Mouse (Mus musculus) urinary bladder, adult 18-20 months (tissue): ENCODE data around the gene Cplx1.
A peak's percentile ranks its signal among the peaks of the same experiment; 100 is the strongest.

Experiments
- DNase-seq, 2 experiments: peaks; one replicate each; pipeline ENCODE4 v3.0.0; 2022; ENCODE audit warnings: low spot score in 2 of 2, mixed read lengths in 2 of 2

Cplx1 gene

DNA sequence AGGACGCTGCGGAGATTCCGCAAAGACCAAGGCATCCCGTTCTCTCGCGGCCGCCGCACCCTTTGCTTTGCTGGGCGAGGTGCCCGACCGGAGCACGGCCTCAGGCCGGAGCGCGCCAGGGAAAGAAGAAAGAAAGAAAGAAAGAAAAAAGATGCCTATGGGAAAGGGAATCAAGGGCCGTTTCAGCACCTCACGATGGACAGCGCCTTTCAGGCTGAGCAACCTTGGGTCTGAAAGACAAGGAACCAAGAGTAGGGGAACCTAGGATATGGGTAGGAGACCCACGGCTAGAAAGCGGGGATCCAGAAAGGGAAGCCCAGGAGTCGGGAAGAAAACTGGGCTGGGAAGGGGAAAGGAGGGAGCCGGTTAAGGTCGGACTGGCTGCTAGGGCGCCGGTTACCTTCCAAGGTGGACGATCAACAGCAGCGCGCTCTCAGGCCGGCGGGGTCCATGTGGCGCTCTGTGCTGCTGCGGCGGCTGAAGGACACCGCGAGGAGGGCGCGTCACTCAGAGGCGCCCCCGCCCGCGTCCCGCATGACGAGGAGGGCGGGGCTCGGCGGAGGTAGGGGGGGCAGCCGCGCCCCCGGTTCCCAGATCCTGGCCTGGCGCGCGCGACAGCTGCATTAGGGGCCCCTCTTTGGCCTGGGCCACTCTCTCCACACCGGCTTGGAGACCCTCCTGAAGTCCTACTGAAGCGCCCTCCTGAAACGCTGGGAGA, at the start of gene Cplx1:
TSS of gene Cplx1 (minus strand) at position 536 of the 718 bp plus-strand sequence.
- DNase-seq = peak in 1 of 2 experiments; percentile 56

DNA sequence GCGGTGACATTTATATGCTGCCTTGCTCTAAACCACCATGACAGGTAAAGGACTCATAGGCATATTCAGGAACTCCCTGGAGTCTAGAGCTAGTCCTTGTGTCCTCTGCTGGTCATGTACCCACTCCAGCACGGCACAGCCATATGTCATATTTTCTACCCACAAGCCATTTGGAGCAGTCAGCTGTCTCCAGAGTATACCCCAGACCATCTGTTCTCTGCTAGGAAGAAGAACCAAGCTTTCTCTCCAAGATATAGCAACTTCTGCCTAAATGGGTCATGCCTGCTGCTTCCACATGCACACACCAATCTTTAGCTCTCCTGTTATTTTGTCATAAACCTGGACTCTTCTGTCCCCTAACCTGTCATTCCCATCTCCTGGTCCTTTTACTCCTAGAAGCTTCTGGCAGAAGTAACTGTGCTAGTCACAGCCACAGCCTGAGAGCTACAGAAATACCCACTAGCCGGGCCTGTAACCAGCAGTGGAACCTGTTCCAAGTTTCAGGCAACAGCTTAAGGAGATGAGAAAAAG, 31.6 kb upstream of the Cplx1 start:
- no peak for DNase-seq

DNA sequence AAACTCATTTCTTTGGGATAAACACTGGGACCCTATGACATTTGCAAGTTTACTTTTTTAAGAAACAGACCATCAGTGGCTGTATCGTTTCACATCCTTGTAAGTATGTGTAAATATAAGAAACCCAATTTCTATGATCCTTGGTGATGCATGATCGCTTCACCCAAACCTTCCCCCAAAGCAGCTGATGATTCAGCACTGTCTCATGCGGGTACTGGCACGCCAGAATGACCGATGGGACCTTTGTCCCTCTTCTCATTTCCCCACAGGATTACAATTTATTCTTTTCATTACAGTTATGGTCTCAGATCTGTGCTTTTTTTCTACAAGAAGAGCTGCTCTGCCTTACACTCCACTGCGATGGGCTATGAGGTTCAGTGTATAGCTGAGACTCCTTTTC, 23.2 kb upstream of the Cplx1 start:
- no peak for DNase-seq

DNA sequence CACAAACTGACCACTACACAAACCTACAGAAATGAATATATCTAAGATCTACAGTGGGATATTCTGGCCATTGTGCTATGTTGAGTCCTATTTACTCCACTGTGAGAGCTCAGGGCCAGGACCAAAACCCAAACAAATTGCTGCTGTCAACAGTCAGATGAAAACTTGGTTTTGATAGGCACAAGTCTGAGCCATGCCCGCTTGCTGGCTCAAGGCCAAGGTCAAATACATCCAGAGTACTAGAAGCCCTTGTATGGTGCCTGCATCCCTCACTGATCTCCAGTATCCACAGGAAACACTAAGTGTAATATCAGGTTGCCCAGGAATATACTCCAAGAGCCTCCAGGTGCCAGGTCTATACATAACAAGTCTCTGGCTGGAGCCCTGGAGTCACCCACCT, 21.2 kb upstream of the Cplx1 start:
- no peak for DNase-seq

DNA sequence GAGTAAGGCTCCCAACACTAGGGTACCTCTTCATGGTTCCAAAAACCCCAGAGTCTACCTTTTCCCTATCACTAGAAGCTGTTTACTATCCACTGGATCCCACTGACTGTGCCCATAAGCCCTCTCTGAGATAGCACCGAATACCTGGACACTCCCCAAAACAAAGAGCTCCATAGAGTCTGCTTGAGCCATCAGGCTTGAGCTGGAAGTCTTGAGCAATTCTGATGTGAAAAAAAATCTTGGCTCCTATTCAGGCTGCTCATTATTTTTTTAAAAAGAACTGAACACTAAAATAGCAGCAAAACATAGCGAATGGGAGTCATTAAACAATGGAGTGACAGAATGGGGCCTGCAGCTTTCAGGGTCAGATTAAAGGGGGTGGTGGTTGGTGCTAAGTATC, 17.3 kb upstream of the Cplx1 start:
- DNase-seq = no peak

DNA sequence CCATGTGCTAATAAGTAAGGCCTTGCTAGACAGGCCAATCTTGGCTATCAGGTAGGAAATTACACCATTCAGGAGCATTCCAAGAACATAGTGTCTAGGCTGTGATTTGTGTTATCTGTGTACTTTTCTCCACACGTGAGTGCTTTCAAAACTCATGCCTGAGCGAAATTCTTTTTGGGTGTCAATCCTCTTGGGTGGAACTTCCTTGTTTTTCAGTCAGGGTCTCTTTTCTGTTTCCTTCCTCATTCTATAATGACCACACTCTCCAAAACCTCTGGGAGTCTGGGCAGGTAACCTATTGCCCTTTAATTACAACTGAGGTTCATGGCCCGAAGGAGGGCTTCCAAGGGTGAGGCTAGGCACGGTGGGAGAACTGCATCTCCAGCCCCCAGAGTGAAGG, 16.7 kb upstream of the Cplx1 start:
- DNase-seq = no peak

DNA sequence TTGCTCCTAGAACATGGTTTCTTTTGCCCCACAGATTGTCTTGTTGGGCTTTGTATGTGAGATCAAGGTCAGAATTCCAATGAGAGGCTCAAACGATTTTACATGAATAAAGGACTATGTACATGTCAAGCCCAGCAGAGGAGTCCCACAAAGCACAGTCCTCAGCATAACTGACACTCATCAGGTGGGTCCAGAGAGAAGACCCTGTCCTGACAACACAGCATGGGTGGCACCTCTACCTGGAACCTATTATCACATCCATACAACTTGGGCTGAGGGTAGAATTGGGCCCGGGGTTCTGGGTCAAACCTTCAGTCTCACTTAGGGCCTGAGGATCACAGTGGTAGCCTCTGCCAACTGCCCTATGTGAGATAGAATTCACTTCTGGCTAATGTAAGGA, 15.6 kb upstream of the Cplx1 start:
- DNase-seq = no peak

DNA sequence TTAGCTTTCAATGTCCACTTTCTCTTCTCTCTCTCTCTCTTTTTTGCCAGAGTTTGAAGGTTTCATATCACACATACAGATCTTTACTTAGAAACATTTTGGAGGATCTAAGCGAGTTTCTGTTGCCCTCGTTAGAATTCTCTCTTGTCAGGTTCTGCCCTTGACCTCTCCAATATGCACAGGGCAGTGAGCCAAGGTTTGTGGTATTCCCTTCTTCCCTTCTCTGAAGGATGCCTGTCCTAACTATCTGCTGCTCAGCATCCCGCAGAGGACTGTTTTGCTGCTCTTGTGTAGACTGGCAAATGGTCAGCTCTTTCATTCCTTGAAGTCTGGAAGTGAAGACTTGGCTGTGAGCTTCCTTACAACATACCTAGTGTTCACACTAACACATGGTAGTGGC, 14.5 kb upstream of the Cplx1 start:
- no peak for DNase-seq

DNA sequence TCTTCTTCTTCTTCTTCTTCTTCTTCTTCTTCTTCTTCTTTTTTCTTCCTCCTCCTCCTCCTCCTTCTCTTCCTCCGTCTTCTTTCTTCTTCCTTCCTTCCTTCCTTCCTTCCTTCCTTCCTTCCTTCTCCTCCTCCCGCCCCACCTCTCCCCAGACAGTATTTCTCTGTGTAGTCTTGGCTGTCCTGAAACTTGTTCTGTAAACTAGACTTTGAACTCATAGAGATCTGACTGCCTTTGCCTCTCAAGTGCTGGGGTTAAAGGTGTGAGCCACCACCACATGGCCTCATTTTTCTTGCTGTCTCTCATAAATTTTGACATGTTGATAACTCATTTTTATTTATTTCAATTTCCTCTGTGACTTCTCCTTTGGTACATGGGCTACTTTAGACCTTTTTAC, 12.7 kb upstream of the Cplx1 start:
- DNase-seq = no peak

DNA sequence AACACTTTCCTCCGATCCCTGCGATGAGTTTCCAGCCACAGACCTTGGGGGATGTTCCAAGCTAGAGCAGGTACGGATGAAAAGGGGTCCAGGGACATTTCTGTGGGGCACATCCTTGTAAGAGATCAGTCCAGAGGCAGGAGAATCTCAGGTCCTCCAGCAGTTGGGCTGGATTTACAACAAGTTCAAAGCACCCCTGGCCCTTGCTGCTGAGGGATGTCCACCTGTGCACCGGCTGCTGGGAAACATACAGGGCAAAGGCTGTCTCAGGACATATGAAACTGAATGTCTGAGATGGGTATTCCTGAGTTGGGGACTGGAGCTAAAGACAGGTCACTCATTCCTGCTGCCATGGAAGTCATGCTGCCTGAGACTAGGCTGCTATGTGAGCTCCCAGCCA, 7.2 kb upstream of the Cplx1 start:
- no peak for DNase-seq

DNA sequence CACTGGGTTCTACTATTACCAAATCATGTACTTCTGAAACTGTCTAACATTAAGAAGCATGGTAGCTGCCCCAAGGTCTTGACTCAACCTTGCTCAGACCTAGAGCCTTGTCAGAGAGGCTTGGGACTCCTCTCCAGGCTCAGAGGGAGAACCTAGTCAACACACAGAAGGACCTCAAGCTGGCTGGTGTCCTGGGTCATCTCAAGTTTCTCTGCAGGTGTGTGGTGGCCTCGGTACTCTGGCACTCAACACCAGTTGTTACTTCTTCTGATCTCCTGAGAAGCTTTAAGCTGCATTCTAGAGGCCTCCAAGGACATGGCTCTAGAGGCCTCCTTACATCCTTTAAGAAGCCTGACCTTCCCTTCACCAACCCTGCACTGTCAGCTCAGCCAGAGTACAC, 4.2 kb upstream of the Cplx1 start:
- DNase-seq = no peak

DNA sequence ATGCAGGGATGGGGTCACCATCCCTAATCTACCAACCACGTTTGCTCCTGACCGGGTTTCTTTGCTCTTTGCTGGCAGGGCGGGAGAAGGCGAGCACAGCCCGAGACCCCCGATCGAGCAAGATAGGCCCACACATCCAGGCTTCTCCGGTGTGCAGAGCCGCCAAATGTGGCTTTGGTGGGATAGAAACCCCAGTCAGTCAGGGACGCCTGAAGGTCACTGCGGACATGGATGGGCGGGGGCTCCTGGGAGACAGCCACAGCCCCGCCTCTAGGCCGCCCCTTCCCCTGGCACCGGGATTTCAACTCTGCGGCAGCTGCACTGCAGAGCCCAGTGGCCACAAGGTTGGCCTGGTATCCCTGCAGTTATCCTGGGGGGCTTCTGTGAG, 377 bp upstream of the Cplx1 start:
- no peak for DNase-seq

DNA sequence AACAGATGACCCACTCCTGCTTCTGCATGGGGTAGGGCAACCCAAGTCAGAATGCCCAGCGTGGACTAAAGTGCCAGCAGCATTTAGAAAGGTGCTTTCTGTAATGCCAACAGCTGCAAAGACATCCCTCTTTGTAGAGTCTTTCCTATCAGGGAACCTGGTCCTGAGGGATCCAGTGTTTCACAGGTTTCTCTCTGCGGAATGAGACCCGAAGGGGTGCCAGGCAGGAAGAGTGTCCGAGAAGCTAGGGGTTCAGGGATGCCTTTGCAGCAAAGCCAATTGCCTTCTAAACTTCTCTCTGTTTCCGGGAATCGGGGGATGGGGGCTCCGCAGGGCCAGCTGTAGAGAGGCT, 711 bp downstream of the Cplx1 start:
- no peak for DNase-seq

DNA sequence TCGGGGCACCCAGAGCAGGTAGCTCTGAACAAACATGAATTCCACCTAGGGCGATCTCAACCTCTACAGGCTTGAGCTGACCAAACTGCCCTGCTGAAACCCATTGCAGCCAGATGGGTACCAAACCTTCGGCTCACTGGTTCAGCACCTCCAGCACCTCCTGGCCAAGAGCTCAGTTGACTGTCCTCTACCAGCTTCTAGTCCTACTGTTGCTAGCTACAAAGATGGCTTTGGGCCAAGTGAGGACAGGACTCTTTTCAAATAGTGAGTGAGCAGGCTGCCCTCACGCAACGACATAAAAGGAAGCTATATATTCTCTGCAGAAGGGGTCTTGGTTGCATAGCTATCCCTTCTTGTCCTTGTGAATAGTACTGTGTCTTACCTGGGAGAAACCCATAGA, 2.2 kb downstream of the Cplx1 start:
- DNase-seq = no peak

DNA sequence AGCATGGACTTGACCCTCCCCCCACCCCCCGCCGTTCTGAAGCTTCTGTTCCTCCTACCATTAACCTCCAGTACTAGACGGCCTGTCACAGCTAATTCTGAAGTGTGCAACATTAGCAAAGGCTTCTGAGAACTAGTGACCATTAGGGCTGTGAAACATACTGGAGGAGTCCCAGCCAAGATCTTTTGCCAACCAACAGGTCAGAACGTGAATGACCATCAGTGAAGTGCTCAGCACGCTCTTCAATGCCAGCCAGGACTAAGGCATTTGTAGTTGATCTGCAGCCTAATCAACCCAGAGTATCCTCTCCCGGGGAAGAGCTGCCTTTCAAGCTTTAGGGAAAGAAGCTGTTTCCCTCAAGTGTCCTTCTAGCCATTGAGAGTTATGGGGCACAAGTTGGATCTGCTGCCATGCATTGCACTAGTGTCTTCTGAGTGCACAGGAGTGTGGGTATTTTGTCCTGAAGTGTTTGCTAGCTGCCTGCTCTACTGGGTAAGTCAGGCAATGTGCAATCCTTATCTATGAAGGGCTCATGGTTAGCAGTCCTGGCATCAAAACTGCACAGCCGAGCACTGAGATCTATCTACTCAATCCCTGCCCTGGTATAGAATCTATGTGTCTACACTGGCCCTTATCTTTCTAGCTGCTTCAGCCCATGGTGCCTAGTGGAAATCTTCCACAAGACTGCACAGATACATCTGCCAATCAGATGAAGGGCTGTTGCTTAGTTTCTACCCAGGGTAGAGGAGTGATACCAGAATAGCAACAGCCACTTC, 6.1 kb downstream of the Cplx1 start:
- DNase-seq = no peak

DNA sequence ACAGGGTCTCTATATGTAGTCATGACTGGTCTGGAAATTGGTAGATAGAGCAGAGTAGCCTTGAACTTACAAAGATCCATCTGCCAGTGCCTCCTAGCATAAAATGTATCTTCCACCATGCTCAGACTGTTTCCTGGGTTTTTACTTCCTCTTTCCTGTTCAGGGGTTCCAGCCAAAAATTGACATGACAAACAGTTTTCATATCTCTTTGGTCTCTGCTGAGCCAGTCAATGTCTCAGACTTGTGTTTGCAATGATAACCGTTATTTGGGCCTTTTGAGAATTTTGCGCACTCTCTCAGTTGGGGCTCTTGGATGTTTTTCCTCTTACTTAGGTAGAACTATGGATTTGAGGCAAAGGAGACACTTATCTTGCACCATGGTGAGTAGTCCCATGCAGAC, 15.6 kb downstream of the Cplx1 start:
- no peak for DNase-seq

DNA sequence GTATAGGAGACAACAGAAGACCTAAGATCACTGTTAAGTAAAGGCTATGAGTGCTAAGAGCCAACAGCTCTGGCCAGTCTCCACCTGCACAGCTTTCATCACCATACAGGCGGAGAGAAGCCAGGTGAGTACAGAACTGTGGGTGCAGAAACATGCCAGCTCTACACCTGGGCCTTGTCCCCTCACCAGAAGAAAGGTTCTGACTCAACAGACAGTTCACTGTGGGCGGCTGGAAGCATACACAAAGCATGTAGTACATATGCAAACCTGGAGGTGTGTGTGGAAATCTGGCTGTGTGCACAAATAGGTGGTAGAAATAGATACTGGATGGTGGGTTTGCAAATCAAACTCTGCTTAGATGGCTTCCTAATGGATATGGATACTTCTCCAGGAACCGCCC, 27.2 kb downstream of the Cplx1 start:
- DNase-seq = no peak

DNA sequence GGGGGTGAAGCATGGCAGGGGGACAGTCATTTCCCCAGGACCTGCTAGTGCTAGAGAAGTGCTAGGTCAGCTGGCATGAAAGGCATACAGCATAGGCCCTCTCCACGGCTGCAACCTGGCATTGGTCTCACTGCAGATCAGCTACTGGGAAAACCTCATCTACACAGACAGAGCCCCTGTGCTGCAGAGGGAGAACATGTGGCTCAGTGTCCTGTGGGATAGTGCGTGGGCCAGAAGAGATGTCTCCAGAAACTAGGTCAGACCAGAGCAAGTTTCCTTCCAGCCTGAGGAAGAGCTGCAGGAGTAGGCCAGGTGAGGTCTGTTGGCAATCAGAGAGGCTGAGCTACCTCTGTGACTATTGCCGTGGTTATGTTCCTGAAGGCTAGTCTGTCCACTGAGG, 27.9 kb downstream of the Cplx1 start:
- no peak for DNase-seq

DNA sequence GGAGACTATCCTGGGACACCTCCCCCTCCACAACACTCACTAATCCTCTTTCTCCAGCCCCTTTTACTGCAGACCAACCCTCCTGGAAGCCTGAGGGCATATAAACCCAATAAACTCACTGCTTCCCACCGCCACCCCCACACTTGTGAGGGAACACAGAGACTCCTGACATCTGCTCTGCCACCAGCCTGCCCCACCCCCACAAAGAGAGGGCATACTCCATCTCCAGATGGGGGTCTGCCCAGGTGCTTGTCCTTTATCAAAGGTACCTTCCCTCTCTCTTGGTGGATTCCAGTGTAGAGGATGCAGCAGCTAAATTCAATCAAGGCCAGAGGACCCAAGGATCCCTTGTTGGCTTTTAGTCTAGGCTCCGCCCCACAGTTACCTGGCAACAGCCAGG, 28.8 kb downstream of the Cplx1 start:
- DNase-seq = no peak

DNA sequence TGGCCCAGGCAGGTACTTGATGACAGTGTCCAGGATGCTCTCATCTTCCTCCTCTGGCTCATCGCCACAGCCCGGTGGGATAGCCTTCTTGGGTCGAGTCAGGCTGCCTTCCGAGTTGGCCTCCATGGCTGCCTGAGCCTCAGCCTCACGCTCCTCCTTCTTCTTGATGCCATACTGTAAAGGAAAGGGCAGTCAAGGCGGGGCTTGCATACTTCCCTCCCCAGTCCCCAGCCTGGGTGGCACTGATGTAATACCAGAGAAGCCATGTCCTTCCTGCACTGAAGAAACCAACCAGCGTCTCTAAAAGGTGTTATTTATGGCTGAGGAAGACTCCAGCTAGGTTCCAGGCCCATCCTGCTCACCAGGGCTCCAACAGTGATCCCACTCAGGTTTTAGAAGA, 29.7 kb downstream of the Cplx1 start:
- DNase-seq = no peak

DNA sequence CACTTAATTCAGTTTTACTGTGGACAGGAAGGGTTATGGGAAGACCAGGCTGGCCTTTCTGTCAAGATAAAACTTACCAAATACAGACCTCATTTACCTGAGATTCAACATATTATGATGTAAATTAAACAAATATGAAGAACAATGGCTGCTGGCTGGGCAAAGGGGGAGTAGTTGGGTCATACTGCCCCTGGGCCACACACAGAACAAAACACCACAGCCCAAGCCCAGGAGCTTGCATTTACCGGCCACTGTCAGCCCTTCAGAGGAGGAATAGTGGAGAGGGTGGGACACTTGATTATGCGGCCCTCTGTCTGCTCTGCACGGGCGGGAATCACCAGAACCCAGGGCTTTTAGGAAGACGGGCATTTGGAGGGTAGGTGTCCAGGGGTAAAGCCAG, 30.9 kb downstream of the Cplx1 start:
- no peak for DNase-seq

DNA sequence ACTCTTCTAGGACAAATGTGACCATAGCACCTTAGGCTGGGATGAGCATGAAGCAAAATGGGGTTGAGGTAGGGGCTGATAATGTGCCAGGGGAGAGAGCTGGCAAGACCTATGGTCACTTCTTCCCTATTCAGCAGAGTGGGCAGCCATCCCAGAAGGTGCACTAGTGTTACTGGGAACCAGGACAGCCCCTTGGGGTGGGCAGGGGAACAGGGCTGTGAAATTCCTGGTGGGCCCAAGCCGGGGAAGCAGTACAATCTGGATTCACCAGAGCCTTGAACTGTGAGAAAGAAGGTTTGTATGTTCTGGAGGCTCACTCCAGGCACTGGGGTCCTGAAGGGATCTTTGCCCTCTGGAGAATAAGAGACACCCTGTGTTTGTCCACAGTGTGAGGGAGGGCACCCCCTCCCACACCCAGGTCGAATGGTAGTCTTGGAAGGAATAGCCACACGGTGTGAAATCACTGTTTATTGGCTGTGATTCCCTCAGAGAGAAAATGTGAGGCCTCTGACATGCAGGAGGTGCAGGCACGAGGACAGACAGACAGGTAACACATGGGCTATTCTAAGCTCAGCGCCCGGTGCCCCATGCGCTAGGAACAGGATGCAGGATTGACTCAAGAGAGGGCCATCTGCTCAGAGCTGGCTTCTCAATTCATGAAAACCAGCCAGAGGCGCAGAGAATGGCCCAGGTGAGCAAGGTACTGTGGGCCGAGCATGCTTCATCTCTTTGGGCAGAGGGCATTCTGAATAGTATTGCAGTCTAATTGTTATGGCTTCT, 31.5 kb downstream of the Cplx1 start:
- no peak for DNase-seq

DNA sequence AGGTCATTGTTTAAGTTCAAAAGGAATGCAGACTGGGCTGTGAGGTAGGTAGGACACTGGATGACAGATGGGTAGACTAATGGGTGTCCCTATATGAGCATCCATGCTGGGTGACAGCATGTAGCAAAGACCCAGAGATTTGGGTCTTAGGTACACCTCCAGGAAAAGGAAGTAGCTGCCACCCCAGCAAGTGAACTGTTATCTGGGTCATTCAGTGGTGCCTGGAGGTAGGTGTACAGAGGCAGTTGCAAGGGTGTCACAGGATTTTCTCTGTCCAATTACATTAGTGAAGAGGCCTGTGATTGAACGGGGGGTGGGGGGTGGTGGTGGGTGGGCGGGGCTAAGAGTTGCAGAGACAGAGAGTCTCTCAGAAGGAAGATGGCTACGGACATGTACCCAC, 33.2 kb downstream of the Cplx1 start:
- DNase-seq = no peak
